In genomic region chr13:113350743-113351430, GRCm38 (mm10) we compare ENCODE assay signal across 20 mouse cellular contexts. TPM values are rescaled to one million over a fixed set of nuclear protein-coding genes. Genes with fewer than 3 reads are reported as not detected.
DNase-seq lines count a peak whose midpoint lies in the region; ATAC-seq and TF ChIP-seq lines count a peak whose summit lies in the region.
"Had no signal": no experiment of that assay in that cellular context is flagged by ENCODE, and none has a peak within 500 bp of the region (broad histone marks: within the 10 kb centered on the region; RNA-seq: fewer than 3 reads in every experiment).

No protein-coding gene starts in this region.

- H3K9me3 ChIP-seq in kidney, postnatal 0 days (replicated peaks; ENCODE audit: low read length): no peaks in the 10 kb centered on the region
- H3K9me3 ChIP-seq: forebrain, embryonic 13.5 days; neural tube, embryonic 15.5 days had no signal

- no peak overlapping the region for H3K4me2 ChIP-seq in kidney, postnatal 0 days (ENCODE audit: low read length)
- H3K4me2 ChIP-seq: forebrain, embryonic 13.5 days; neural tube, embryonic 15.5 days had no signal

- H3K27me3 ChIP-seq in kidney, postnatal 0 days (ENCODE audit: insufficient read depth, low read length): no peaks in the 10 kb centered on the region
- H3K27me3 ChIP-seq: CH12.LX; forebrain, embryonic 13.5 days; neural tube, embryonic 15.5 days had no signal

- TF ChIP-seq POLR2A in embryonic fibroblast, embryonic 13.5 days (IDR thresholded peaks at IDR 0.05; ENCODE audit: low read depth, low read length): no peak

- H3K4me3 ChIP-seq in kidney, postnatal 0 days (replicated peaks; ENCODE audit: low read depth, low read length): no peak overlapping the region
- H3K4me3 ChIP-seq in embryonic fibroblast, embryonic 13.5 days (ENCODE audit: insufficient read depth, low read length): no peak overlapping the region
- H3K4me3 ChIP-seq: forebrain, embryonic 13.5 days; neural tube, embryonic 15.5 days had no signal

- ATAC-seq in kidney, postnatal 0 days (replicated peaks; ENCODE audit: low FRiP score, low read depth): no peak
- no peak for ATAC-seq in megakaryocyte progenitor cell, adult 5-6 weeks (replicated peaks; ENCODE audit: poor library complexity)
- ATAC-seq: activated CD4-positive, CD25-positive, alpha-beta regulatory T cell, adult 4 months; forebrain, embryonic 13.5 days; hindbrain, postnatal 0 days had no signal

- WGBS in kidney, postnatal 0 days: 63% methylated on average over 11 of the region's 11 CpGs

- peak overlapping the region; percentile 34; the same call in 1 of the 2 replicates for H3K27ac ChIP-seq in kidney, postnatal 0 days
- peak overlapping the region; percentile 3; the same call in 1 of the 2 replicates for H3K27ac ChIP-seq in embryonic fibroblast, embryonic 13.5 days (ENCODE audit: insufficient read depth, low read length)
- H3K27ac ChIP-seq: forebrain, embryonic 13.5 days; hindbrain, postnatal 0 days; liver, embryonic 14.5 days; neural tube, embryonic 15.5 days had no signal

- DNase-seq in kidney, postnatal 0 days (ENCODE audit: low spot score): peak; percentile 81
- no peak for DNase-seq in kidney, adult 8-10 months
- DNase-seq in 3134 (ENCODE audit: extremely low read depth, insufficient read length, low spot score) (peak; percentile 67), 3T3-L1 (ENCODE audit: low read depth, low spot score) (peak; percentile 97)
- DNase-seq in urinary bladder, postnatal 10 days (ENCODE audit: low spot score): no peak
- DNase-seq: cerebellum, postnatal 14 days; heart, postnatal 10 days; kidney, postnatal 25 days; thymus, postnatal 14 days had no signal

- 0 out of 2 replicates have a peak, but pooled peaks cover 3% of the 10 kb centered on the region for H3K4me1 ChIP-seq in kidney, postnatal 0 days (replicated peaks; ENCODE audit: insufficient read depth, low read length)
- peaks cover 5% of the 10 kb centered on the region; the same call in 1 of the 2 replicates for H3K4me1 ChIP-seq in embryonic fibroblast, embryonic 13.5 days (ENCODE audit: control insufficient read depth, insufficient read depth, low read length)

- H3K9ac ChIP-seq in kidney, postnatal 0 days (ENCODE audit: low read depth, low read length): no peak overlapping the region
- H3K9ac ChIP-seq: forebrain, embryonic 13.5 days; liver, embryonic 14.5 days; neural tube, embryonic 15.5 days had no signal

- TF ChIP-seq CTCF in kidney, postnatal 0 days (IDR thresholded peaks at IDR 0.05; ENCODE audit: low read depth): no peak
- TF ChIP-seq CTCF in embryonic fibroblast, embryonic 13.5 days (IDR thresholded peaks at IDR 0.05; ENCODE audit: borderline replicate concordance, insufficient read depth, low read length): no peak

- no peaks in the 10 kb centered on the region for H3K36me3 ChIP-seq in kidney, postnatal 0 days (ENCODE audit: insufficient read depth, low read length)
- H3K36me3 ChIP-seq: neural tube, embryonic 15.5 days had no signal

RNA-seq across cellular contexts. Expression of gene BC067074, which starts 57.9 kb away (rescaled TPM):
- polyA plus RNA-seq in kidney, postnatal 0 days (2015; fragmentation: Nextera tagmentation; extraction: Ambion mirVana): 4.6 and 4.8 TPM in 2 replicates
- 5.4 and 8.4 TPM in 2 replicates for polyA plus RNA-seq in embryonic fibroblast, embryonic 13.5 days (2011; ENCODE audit: insufficient read length, low read depth, missing spikeins)
- total RNA-seq in megakaryocyte progenitor cell, adult 5-6 weeks (2015): 0.10 TPM in 1 of 2 replicates, not detected in the other
- total RNA-seq in megakaryocyte progenitor cell, adult 5-6 weeks (2017): 0.14 TPM in 1 of 2 replicates, not detected in the other
- total RNA-seq: CH12.LX; granulocyte monocyte progenitor cell, adult 5-6 weeks; megakaryocyte-erythroid progenitor cell, adult 5-6 weeks; monocyte, adult 5-6 weeks had no signal
- polyA plus RNA-seq: activated CD4-positive, CD25-positive, alpha-beta regulatory T cell, adult 4 months had no signal

Comparison
In these comparisons a context has a peak if more than half of its experiments do, and no peak if none do; other contexts are left out.
1. DNase-seq: peak in kidney, postnatal 0 days (single experiment), 3134 (single experiment) and 3T3-L1 (single experiment); none in kidney, adult 8-10 months (0 of 2) and urinary bladder, postnatal 10 days (single experiment).